Mouse (Mus musculus): ENCODE data around the gene Slc8b1. TPM values are rescaled to one million over a fixed set of nuclear protein-coding genes. Genes with fewer than 3 reads are reported as not detected.

Slc8b1 gene
- total and polyA plus RNA-seq, 3 experiments, result 10.0 to 13.2 (median 12.2) TPM

DNA sequence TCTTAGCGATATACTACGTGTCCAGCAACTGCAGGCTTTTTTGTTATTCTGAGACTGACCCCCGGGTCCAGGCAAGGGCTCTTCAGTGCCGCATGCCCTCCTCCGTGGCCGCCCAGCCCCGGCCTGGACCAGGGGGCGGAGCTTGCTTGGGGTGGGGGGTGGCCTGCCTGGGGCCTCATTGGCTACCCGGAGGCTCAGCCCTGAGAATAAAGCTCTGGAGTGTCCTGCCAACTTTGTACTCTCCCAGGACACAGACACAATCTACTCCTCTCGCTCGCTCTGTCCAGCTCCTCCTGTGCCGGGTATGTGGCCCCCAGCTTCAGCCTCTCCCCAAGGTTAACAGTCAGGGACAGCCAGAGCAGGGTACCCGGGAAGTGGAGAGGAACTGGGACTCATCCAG, 34.7 kb upstream of the Slc8b1 start, which contains the start of gene Sds:
Sds (plus strand) TSS at position 231 of the 400 bp plus-strand sequence.
- WGBS, result 14% methylated on average over 13 of the region's 13 CpGs
- no peaks in the 10 kb centered on the region for H3K79me2 ChIP-seq (replicated peaks; ENCODE audit: control insufficient read depth, insufficient read depth, low read length)
- H3K27me3 ChIP-seq (ENCODE audit: control insufficient read depth, insufficient read depth, low read length), result no peaks in the 10 kb centered on the region
- intact Hi-C loops (cut with DNase I), result no loop called here
- no peak within 1 kb of the TSS for H3K27ac ChIP-seq
- no peaks in the 10 kb centered on the region for H3K4me1 ChIP-seq (ENCODE audit: control insufficient read depth, insufficient read depth, low read length)
- no peak within 1 kb of the TSS for H3K4me3 ChIP-seq
- no peak within 1 kb of the TSS for H3K9ac ChIP-seq (ENCODE audit: low read depth, low read length)
- H3K36me3 ChIP-seq (ENCODE audit: control insufficient read depth, insufficient read depth, low read length), result no peaks in the 10 kb centered on the region
- DNase-seq, result no peak
- TF ChIP-seq POLR2A (IDR thresholded peaks at IDR 0.05; ENCODE audit: insufficient read depth, low read depth, low read length), result no peak
- no peak for TF ChIP-seq CTCF (IDR thresholded peaks at IDR 0.05)
- no peak for TF ChIP-seq EP300 (IDR thresholded peaks at IDR 0.05; ENCODE audit: insufficient read depth, low read depth, low read length)

DNA sequence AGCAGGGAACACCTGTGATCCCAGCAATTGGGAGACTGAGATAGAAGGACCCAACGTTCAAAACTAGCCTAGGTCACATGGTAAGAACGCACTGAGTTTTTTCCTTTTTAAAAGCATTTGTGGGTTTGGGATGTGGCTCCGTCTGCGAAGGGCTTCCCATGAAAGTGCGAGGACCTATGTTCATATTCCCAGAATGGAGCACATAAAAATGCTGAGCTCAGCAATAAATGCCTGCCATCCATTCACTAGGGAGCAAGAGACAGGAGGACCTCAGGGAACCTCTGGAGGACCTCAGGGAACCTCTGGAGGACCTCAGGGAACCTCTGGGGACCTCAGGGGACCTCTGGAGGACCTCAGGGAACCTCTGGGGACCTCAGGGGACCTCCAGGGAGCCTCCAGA, 33.0 kb upstream of the Slc8b1 start:
- H3K4me3 ChIP-seq, result no peak overlapping the region
- H3K27ac ChIP-seq, result no peak overlapping the region
- H3K36me3 ChIP-seq (ENCODE audit: control insufficient read depth, insufficient read depth, low read length), result no peaks in the 10 kb centered on the region
- intact Hi-C loops (cut with DNase I), result no loop called here
- 87% methylated on average over 5 of the region's 5 CpGs for WGBS
- H3K4me1 ChIP-seq (ENCODE audit: control insufficient read depth, insufficient read depth, low read length), result no peaks in the 10 kb centered on the region
- no peak for TF ChIP-seq CTCF (IDR thresholded peaks at IDR 0.05)
- TF ChIP-seq EP300 (IDR thresholded peaks at IDR 0.05; ENCODE audit: insufficient read depth, low read depth, low read length), result no peak
- TF ChIP-seq POLR2A (IDR thresholded peaks at IDR 0.05; ENCODE audit: insufficient read depth, low read depth, low read length), result no peak
- H3K9ac ChIP-seq (ENCODE audit: low read depth, low read length), result no peak overlapping the region
- H3K27me3 ChIP-seq (ENCODE audit: control insufficient read depth, insufficient read depth, low read length), result no peaks in the 10 kb centered on the region
- H3K79me2 ChIP-seq (replicated peaks; ENCODE audit: control insufficient read depth, insufficient read depth, low read length), result no peaks in the 10 kb centered on the region
- DNase-seq, result no peak

DNA sequence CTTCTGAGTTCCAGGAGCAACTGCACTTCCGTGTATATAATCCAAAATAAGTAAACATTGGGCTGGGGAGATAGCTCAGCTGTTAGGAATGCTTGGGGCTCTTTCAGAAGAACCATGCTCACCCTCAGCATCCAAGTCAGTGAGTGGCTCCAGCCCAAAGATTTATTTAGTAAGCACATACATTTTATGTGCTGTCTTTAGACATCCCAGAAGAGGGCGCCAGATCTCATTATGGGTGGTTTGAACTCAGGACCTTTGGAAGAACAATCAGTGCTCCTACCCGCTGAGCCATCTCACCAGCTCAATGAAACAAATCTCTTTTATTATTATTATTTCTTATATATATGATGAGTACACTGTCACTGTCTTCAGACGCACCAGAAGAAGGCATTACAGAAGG, 31.4 kb upstream of the Slc8b1 start:
- H3K4me3 ChIP-seq, result no peak overlapping the region
- 64% methylated on average over 4 of the region's 4 CpGs for WGBS
- H3K36me3 ChIP-seq (ENCODE audit: control insufficient read depth, insufficient read depth, low read length), result no peaks in the 10 kb centered on the region
- H3K9ac ChIP-seq (ENCODE audit: low read depth, low read length), result no peak overlapping the region
- no peak overlapping the region for H3K27ac ChIP-seq
- no peaks in the 10 kb centered on the region for H3K27me3 ChIP-seq (ENCODE audit: control insufficient read depth, insufficient read depth, low read length)
- no peaks in the 10 kb centered on the region for H3K4me1 ChIP-seq (ENCODE audit: control insufficient read depth, insufficient read depth, low read length)
- DNase-seq, result no peak
- no peaks in the 10 kb centered on the region for H3K79me2 ChIP-seq (replicated peaks; ENCODE audit: control insufficient read depth, insufficient read depth, low read length)
- intact Hi-C loops (cut with DNase I), result no loop called here
- TF ChIP-seq CTCF (IDR thresholded peaks at IDR 0.05), result peak; percentile 56
- no peak for TF ChIP-seq POLR2A (IDR thresholded peaks at IDR 0.05; ENCODE audit: insufficient read depth, low read depth, low read length)
- TF ChIP-seq EP300 (IDR thresholded peaks at IDR 0.05; ENCODE audit: insufficient read depth, low read depth, low read length), result no peak

DNA sequence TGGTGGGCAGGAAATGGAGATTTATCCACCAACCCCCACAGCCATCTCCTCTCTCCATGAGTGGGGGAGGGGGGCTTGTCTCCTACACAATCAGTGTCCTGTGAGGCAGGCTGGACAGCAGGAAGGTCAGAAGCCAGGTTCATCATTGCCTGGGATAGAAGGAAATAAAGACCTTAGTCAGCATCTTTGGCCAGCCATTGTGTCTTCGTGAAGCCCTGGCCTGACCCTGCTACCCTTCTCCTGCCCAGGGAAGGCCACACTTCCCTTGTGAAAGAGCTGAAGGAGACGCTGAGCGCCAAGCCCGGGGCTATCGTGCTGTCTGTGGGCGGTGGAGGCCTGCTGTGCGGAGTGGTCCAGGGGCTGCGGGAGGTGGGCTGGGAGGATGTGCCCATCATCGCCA, 29.8 kb upstream of the Slc8b1 start:
- 62% methylated on average over 9 of the region's 9 CpGs for WGBS

DNA sequence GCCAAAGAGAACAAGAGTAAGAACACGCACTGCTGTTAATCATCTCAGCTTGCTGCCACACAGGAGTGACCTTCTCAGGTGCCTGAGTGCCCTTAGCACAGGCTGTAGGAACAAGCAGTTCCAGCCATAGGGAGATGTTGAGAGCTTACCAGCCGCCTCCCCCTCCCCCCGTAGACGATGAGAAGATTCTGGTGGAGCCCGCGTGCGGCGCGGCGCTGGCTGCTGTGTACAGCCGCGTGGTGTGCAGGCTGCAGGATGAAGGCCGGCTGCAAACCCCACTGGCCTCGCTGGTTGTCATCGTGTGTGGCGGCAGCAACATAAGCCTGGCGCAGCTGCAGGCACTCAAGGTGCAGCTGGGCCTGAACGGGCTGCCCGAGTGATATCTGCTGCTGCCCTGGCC, 27.6 kb upstream of the Slc8b1 start:
- no peaks in the 10 kb centered on the region for H3K27me3 ChIP-seq (ENCODE audit: control insufficient read depth, insufficient read depth, low read length)
- H3K9ac ChIP-seq (ENCODE audit: low read depth, low read length), result no peak overlapping the region
- H3K36me3 ChIP-seq (ENCODE audit: control insufficient read depth, insufficient read depth, low read length), result no peaks in the 10 kb centered on the region
- DNase-seq, result no peak
- H3K27ac ChIP-seq, result no peak overlapping the region
- no peak for TF ChIP-seq CTCF (IDR thresholded peaks at IDR 0.05)
- TF ChIP-seq POLR2A (IDR thresholded peaks at IDR 0.05; ENCODE audit: insufficient read depth, low read depth, low read length), result no peak
- no peak for TF ChIP-seq EP300 (IDR thresholded peaks at IDR 0.05; ENCODE audit: insufficient read depth, low read depth, low read length)
- no peaks in the 10 kb centered on the region for H3K4me1 ChIP-seq (ENCODE audit: control insufficient read depth, insufficient read depth, low read length)
- H3K4me3 ChIP-seq, result no peak overlapping the region
- 77% methylated on average over 19 of the region's 19 CpGs for WGBS
- no peaks in the 10 kb centered on the region for H3K79me2 ChIP-seq (replicated peaks; ENCODE audit: control insufficient read depth, insufficient read depth, low read length)
- intact Hi-C loops (cut with DNase I), result no loop called here

More for the DNA sequence above, 29.8 kb upstream of the Slc8b1 start:
- Histone ChIP-seq H3K79me2 (replicated peaks; ENCODE audit: control insufficient read depth, insufficient read depth, low read length) (no peaks in the 10 kb centered on the region), H3K4me1 (ENCODE audit: control insufficient read depth, insufficient read depth, low read length) (no peaks in the 10 kb centered on the region), H3K36me3 (ENCODE audit: control insufficient read depth, insufficient read depth, low read length) (no peaks in the 10 kb centered on the region), H3K27me3 (ENCODE audit: control insufficient read depth, insufficient read depth, low read length) (no peaks in the 10 kb centered on the region), H3K9ac (ENCODE audit: low read depth, low read length) (no peak overlapping the region), H3K4me3 (no peak overlapping the region), H3K27ac (no peak overlapping the region)
- intact Hi-C loops (cut with DNase I), result no loop called here
- TF ChIP-seq POLR2A (IDR thresholded peaks at IDR 0.05; ENCODE audit: insufficient read depth, low read depth, low read length), result no peak
- TF ChIP-seq EP300 (IDR thresholded peaks at IDR 0.05; ENCODE audit: insufficient read depth, low read depth, low read length), result no peak
- TF ChIP-seq CTCF (IDR thresholded peaks at IDR 0.05), result no peak
- no peak for DNase-seq

DNA sequence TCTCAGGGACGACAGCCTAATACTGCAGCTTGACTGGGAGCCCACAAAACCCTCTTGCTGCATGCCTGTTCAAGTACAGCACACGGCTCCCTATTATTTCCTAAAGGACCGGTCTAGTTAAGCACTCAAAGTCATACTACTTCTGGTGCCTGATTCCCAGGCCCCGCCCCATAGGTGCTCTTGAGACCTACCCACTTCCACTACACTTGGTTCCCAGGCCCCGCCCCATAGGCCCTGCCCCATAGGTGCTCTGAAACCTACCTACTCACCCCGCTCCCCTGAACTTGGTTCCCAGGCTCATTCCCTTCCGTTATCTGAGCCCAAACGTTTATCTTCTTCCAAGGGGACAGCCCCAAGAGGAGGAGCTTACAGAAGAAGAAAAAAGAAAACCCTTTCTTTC, 23.1 kb upstream of the Slc8b1 start:
- Histone ChIP-seq H3K79me2 (replicated peaks; ENCODE audit: control insufficient read depth, insufficient read depth, low read length) (no peaks in the 10 kb centered on the region), H3K27me3 (ENCODE audit: control insufficient read depth, insufficient read depth, low read length) (no peaks in the 10 kb centered on the region), H3K9ac (ENCODE audit: low read depth, low read length) (no peak overlapping the region), H3K36me3 (ENCODE audit: control insufficient read depth, insufficient read depth, low read length) (no peaks in the 10 kb centered on the region), H3K4me3 (no peak overlapping the region), H3K27ac (no peak overlapping the region), H3K4me1 (ENCODE audit: control insufficient read depth, insufficient read depth, low read length) (peaks cover 4% of the 10 kb centered on the region; the same call in 1 of the 2 replicates)
- WGBS, result 81% methylated on average over 8 of the region's 8 CpGs
- intact Hi-C loops (cut with DNase I), result no loop called here
- DNase-seq, result no peak
- TF ChIP-seq POLR2A (IDR thresholded peaks at IDR 0.05; ENCODE audit: insufficient read depth, low read depth, low read length) (no peak), CTCF (IDR thresholded peaks at IDR 0.05) (no peak), EP300 (IDR thresholded peaks at IDR 0.05; ENCODE audit: insufficient read depth, low read depth, low read length) (no peak)
